Mouse (Mus musculus): Measurements from ENCODE around the gene Egfl8. TPM values are rescaled to one million over a fixed set of nuclear protein-coding genes. Genes with fewer than 3 reads are reported as not detected.
A peak's percentile ranks its signal among the peaks of the same experiment; 100 is the strongest.

The Egfl8 gene
- polyA plus RNA-seq, 1 experiment from 2014 or later, result 6.0 TPM

GRCm38 (mm10) chr17:34568421-34568820 lies 47.4 kb downstream of the Egfl8 start:
- Histone ChIP-seq H3K27ac (ENCODE audit: low read length) (no peak overlapping the region), H3K9me3 (ENCODE audit: low read length) (no peaks in the 10 kb centered on the region), H3K4me1 (ENCODE audit: insufficient read depth, low read length) (peaks cover 18% of the 10 kb centered on the region), H3K4me3 (ENCODE audit: low read length) (no peak overlapping the region), H3K36me3 (ENCODE audit: insufficient read depth, low read length) (no peaks in the 10 kb centered on the region), H3K27me3 (ENCODE audit: insufficient read depth, low read length) (no peaks in the 10 kb centered on the region), H3K4me2 (replicated peaks; ENCODE audit: low read depth, low read length) (no peak overlapping the region), H3K9ac (replicated peaks; ENCODE audit: low read length) (no peak overlapping the region)
- 83% methylated on average over 13 of the region's 13 CpGs for WGBS
- no peak for ATAC-seq (ENCODE audit: low FRiP score, low TSS enrichment)

- H3K36me3 ChIP-seq (ENCODE audit: insufficient read depth, low read length), result no peaks in the 10 kb centered on the region
- no peak overlapping the region for H3K4me2 ChIP-seq (replicated peaks; ENCODE audit: low read depth, low read length)
- H3K9me3 ChIP-seq (ENCODE audit: low read length), result no peaks in the 10 kb centered on the region
- no peak overlapping the region for H3K9ac ChIP-seq (replicated peaks; ENCODE audit: low read length)
- peaks cover 18% of the 10 kb centered on the region for H3K4me1 ChIP-seq (ENCODE audit: insufficient read depth, low read length)
- WGBS, result 67% methylated on average over 9 of the region's 9 CpGs
- no peak overlapping the region for H3K4me3 ChIP-seq (ENCODE audit: low read length)
- no peak for ATAC-seq (ENCODE audit: low FRiP score, low TSS enrichment)
- H3K27me3 ChIP-seq (ENCODE audit: insufficient read depth, low read length), result no peaks in the 10 kb centered on the region
- no peak overlapping the region for H3K27ac ChIP-seq (ENCODE audit: low read length)
Observed at GRCm38 (mm10) chr17:34567311-34567710, 48.5 kb downstream of the Egfl8 start.

- H3K4me2 ChIP-seq (replicated peaks; ENCODE audit: low read depth, low read length), result peak overlapping the region; percentile 47
- WGBS, result 29% methylated on average over 3 of the region's 3 CpGs
- peaks cover 18% of the 10 kb centered on the region for H3K4me1 ChIP-seq (ENCODE audit: insufficient read depth, low read length)
- no peaks in the 10 kb centered on the region for H3K9me3 ChIP-seq (ENCODE audit: low read length)
- peak overlapping the region; percentile 76 for H3K27ac ChIP-seq (ENCODE audit: low read length)
- peak overlapping the region; percentile 53 for H3K9ac ChIP-seq (replicated peaks; ENCODE audit: low read length)
- no peaks in the 10 kb centered on the region for H3K27me3 ChIP-seq (ENCODE audit: insufficient read depth, low read length)
- peak overlapping the region; percentile 24 for H3K4me3 ChIP-seq (ENCODE audit: low read length)
- peak; percentile 39 for ATAC-seq (ENCODE audit: low FRiP score, low TSS enrichment)
- no peaks in the 10 kb centered on the region for H3K36me3 ChIP-seq (ENCODE audit: insufficient read depth, low read length)
Observed at GRCm38 (mm10) chr17:34564796-34565195, 51.0 kb downstream of the Egfl8 start.

GRCm38 (mm10) chr17:34564003-34564421 lies 51.8 kb downstream of the Egfl8 start, which contains the start of gene Notch4:
Gene Notch4 (plus strand): TSS chr17:34564268.
- Histone ChIP-seq H3K27ac (ENCODE audit: low read length) (peak within 1 kb of the TSS; percentile 76), H3K4me2 (replicated peaks; ENCODE audit: low read depth, low read length) (peak within 1 kb of the TSS; percentile 47), H3K9me3 (ENCODE audit: low read length) (no peaks in the 10 kb centered on the region), H3K9ac (replicated peaks; ENCODE audit: low read length) (peak within 1 kb of the TSS; percentile 53), H3K4me1 (ENCODE audit: insufficient read depth, low read length) (peaks cover 18% of the 10 kb centered on the region), H3K36me3 (ENCODE audit: insufficient read depth, low read length) (no peaks in the 10 kb centered on the region), H3K27me3 (ENCODE audit: insufficient read depth, low read length) (no peaks in the 10 kb centered on the region), H3K4me3 (ENCODE audit: low read length) (peak within 1 kb of the TSS; percentile 24)
- 3% methylated on average over 6 of the region's 6 CpGs for WGBS
- peak; percentile 79 for ATAC-seq (ENCODE audit: low FRiP score, low TSS enrichment)

- H3K9me3 ChIP-seq (ENCODE audit: low read length), result no peaks in the 10 kb centered on the region
- H3K4me2 ChIP-seq (replicated peaks; ENCODE audit: low read depth, low read length), result no peak overlapping the region
- H3K36me3 ChIP-seq (ENCODE audit: insufficient read depth, low read length), result no peaks in the 10 kb centered on the region
- no peak overlapping the region for H3K4me3 ChIP-seq (ENCODE audit: low read length)
- peaks cover 18% of the 10 kb centered on the region for H3K4me1 ChIP-seq (ENCODE audit: insufficient read depth, low read length)
- no peak for ATAC-seq (ENCODE audit: low FRiP score, low TSS enrichment)
- H3K27me3 ChIP-seq (ENCODE audit: insufficient read depth, low read length), result no peaks in the 10 kb centered on the region
- no peak overlapping the region for H3K27ac ChIP-seq (ENCODE audit: low read length)
- H3K9ac ChIP-seq (replicated peaks; ENCODE audit: low read length), result no peak overlapping the region
- 55% methylated on average over 11 of the region's 11 CpGs for WGBS
Observed at GRCm38 (mm10) chr17:34563354-34563753, 52.4 kb downstream of the Egfl8 start.

Other genes with a start within 250 kb of the Egfl8 start
- not detected in 2 replicates for gene Btnl1, start 238.8 kb downstream of the Egfl8 start, polyA plus RNA-seq (2015; fragmentation: Nextera tagmentation; extraction: Ambion mirVana)
- gene BC051142, start 217.2 kb downstream of the Egfl8 start, polyA plus RNA-seq (2015; fragmentation: Nextera tagmentation; extraction: Ambion mirVana), result 0.23 and 0.74 TPM in 2 replicates
- gene Btnl4, start 138.7 kb downstream of the Egfl8 start, polyA plus RNA-seq (2015; fragmentation: Nextera tagmentation; extraction: Ambion mirVana), result not detected in 2 replicates
- gene Btnl6, start 98.6 kb downstream of the Egfl8 start, polyA plus RNA-seq (2015; fragmentation: Nextera tagmentation; extraction: Ambion mirVana), result not detected in 2 replicates
- gene Notch4, start 51.7 kb downstream of the Egfl8 start, polyA plus RNA-seq (2015; fragmentation: Nextera tagmentation; extraction: Ambion mirVana), result 7.6 and 12.0 TPM in 2 replicates
- gene Gpsm3, start 26.2 kb downstream of the Egfl8 start, polyA plus RNA-seq (2015; fragmentation: Nextera tagmentation; extraction: Ambion mirVana), result 21.5 and 25.6 TPM in 2 replicates
- 13.1 and 15.6 TPM in 2 replicates for gene Pbx2, start 24.7 kb downstream of the Egfl8 start, polyA plus RNA-seq (2015; fragmentation: Nextera tagmentation; extraction: Ambion mirVana)
- gene Ager, start 18.1 kb downstream of the Egfl8 start, polyA plus RNA-seq (2015; fragmentation: Nextera tagmentation; extraction: Ambion mirVana), result 8.8 and 16.8 TPM in 2 replicates
- gene Rnf5, start 12.3 kb downstream of the Egfl8 start, polyA plus RNA-seq (2015; fragmentation: Nextera tagmentation; extraction: Ambion mirVana), result 185 and 190 TPM in 2 replicates
- gene Agpat1, start 11.7 kb downstream of the Egfl8 start, polyA plus RNA-seq (2015; fragmentation: Nextera tagmentation; extraction: Ambion mirVana), result 81.8 and 83.1 TPM in 2 replicates
- gene Ppt2, start 12.5 kb upstream of the Egfl8 start, polyA plus RNA-seq (2015; fragmentation: Nextera tagmentation; extraction: Ambion mirVana), result 47.3 and 53.7 TPM in 2 replicates
- 0.23 and 0.29 TPM in 2 replicates for gene Prrt1, start 13.6 kb upstream of the Egfl8 start, polyA plus RNA-seq (2015; fragmentation: Nextera tagmentation; extraction: Ambion mirVana)
- 17.5 and 17.7 TPM in 2 replicates for gene Fkbpl, start 28.8 kb upstream of the Egfl8 start, polyA plus RNA-seq (2015; fragmentation: Nextera tagmentation; extraction: Ambion mirVana)
- gene Atf6b, start 31.2 kb upstream of the Egfl8 start, polyA plus RNA-seq (2015; fragmentation: Nextera tagmentation; extraction: Ambion mirVana), result 103 and 106 TPM in 2 replicates
- 0.51 and 0.52 TPM in 2 replicates for gene Tnxb, start 54.6 kb upstream of the Egfl8 start, polyA plus RNA-seq (2015; fragmentation: Nextera tagmentation; extraction: Ambion mirVana)
- 0.78 and 1.5 TPM in 2 replicates for gene C4b, start 127.9 kb upstream of the Egfl8 start, polyA plus RNA-seq (2015; fragmentation: Nextera tagmentation; extraction: Ambion mirVana)
- gene Cyp21a1, start 188.6 kb upstream of the Egfl8 start, polyA plus RNA-seq (2015; fragmentation: Nextera tagmentation; extraction: Ambion mirVana), result 38.4 and 41.9 TPM in 2 replicates
- gene Stk19, start 221.0 kb upstream of the Egfl8 start, polyA plus RNA-seq (2015; fragmentation: Nextera tagmentation; extraction: Ambion mirVana), result 31.7 and 34.7 TPM in 2 replicates
- 71.0 and 77.9 TPM in 2 replicates for gene Dxo, start 221.0 kb upstream of the Egfl8 start, polyA plus RNA-seq (2015; fragmentation: Nextera tagmentation; extraction: Ambion mirVana)
- gene Skiv2l, start 234.2 kb upstream of the Egfl8 start, polyA plus RNA-seq (2015; fragmentation: Nextera tagmentation; extraction: Ambion mirVana), result 59.3 and 62.0 TPM in 2 replicates
- gene Nelfe, start 234.4 kb upstream of the Egfl8 start, polyA plus RNA-seq (2015; fragmentation: Nextera tagmentation; extraction: Ambion mirVana), result 117 and 121 TPM in 2 replicates
- 15.1 and 17.3 TPM in 2 replicates for gene Cfb, start 246.5 kb upstream of the Egfl8 start, polyA plus RNA-seq (2015; fragmentation: Nextera tagmentation; extraction: Ambion mirVana)